29 mouse cellular contexts compared by ENCODE assay signal in genomic region chr6:129174836-129175235, GRCm38 (mm10). TPM values are rescaled to one million over a fixed set of nuclear protein-coding genes. Genes with fewer than 3 reads are reported as not detected.
DNase-seq lines count a peak whose midpoint lies in the region; ATAC-seq and TF ChIP-seq lines count a peak whose summit lies in the region.
"Had no signal": no experiment of that assay in that cellular context is flagged by ENCODE, and none has a peak within 500 bp of the region (broad histone marks: within the 10 kb centered on the region; RNA-seq: fewer than 3 reads in every experiment).

No protein-coding gene starts in this region.

- TF ChIP-seq CTCF in kidney, postnatal 0 days (IDR thresholded peaks at IDR 0.05; ENCODE audit: low read depth) = no peak

- H3K4me3 ChIP-seq in kidney, postnatal 0 days (replicated peaks; ENCODE audit: low read depth, low read length) = no peak overlapping the region
- no peak overlapping the region for H3K4me3 ChIP-seq in lung, embryonic 15.5 days
- H3K4me3 ChIP-seq in stomach, embryonic 15.5 days (replicated peaks) = no peak overlapping the region
- H3K4me3 ChIP-seq: erythroblast, embryonic 14.5 days; hindbrain, embryonic 12.5 days; midbrain, embryonic 10.5 days; midbrain, embryonic 15.5 days had no signal

- H3K4me2 ChIP-seq in kidney, postnatal 0 days (ENCODE audit: low read length) = no peak overlapping the region
- H3K4me2 ChIP-seq in lung, embryonic 15.5 days = no peak overlapping the region
- H3K4me2 ChIP-seq in stomach, embryonic 15.5 days = no peak overlapping the region
- H3K4me2 ChIP-seq: heart, embryonic 11.5 days; hindbrain, embryonic 12.5 days; midbrain, embryonic 15.5 days had no signal

- ATAC-seq in kidney, postnatal 0 days (replicated peaks; ENCODE audit: low FRiP score, low read depth) = no peak
- ATAC-seq in lung, embryonic 15.5 days (ENCODE audit: borderline replicate concordance, extremely low read depth, low FRiP score, low TSS enrichment) = no peak
- ATAC-seq in stomach, embryonic 15.5 days (ENCODE audit: insufficient read depth, low FRiP score, low read depth) = no peak
- ATAC-seq: activated CD4-positive, CD25-positive, alpha-beta regulatory T cell, adult 4 months; forebrain, embryonic 16.5 days; hindbrain, postnatal 0 days; midbrain, embryonic 15.5 days had no signal

- H3K27me3 ChIP-seq in kidney, postnatal 0 days (ENCODE audit: insufficient read depth, low read length) = no peaks in the 10 kb centered on the region
- no peaks in the 10 kb centered on the region for H3K27me3 ChIP-seq in lung, embryonic 15.5 days
- H3K27me3 ChIP-seq in stomach, embryonic 15.5 days (replicated peaks) = no peaks in the 10 kb centered on the region
- H3K27me3 ChIP-seq: hindbrain, embryonic 12.5 days; midbrain, embryonic 15.5 days had no signal

- H3K4me1 ChIP-seq in kidney, postnatal 0 days (replicated peaks; ENCODE audit: insufficient read depth, low read length) = no peaks in the 10 kb centered on the region
- H3K4me1 ChIP-seq in lung, embryonic 15.5 days = no peaks in the 10 kb centered on the region
- no peaks in the 10 kb centered on the region; the same call in 1 of the 2 replicates for H3K4me1 ChIP-seq in stomach, embryonic 15.5 days
- H3K4me1 ChIP-seq: hindbrain, embryonic 12.5 days; midbrain, embryonic 10.5 days; midbrain, embryonic 15.5 days had no signal

- H3K36me3 ChIP-seq in kidney, postnatal 0 days (ENCODE audit: insufficient read depth, low read length) = no peaks in the 10 kb centered on the region
- no peaks in the 10 kb centered on the region for H3K36me3 ChIP-seq in lung, embryonic 15.5 days
- no peaks in the 10 kb centered on the region for H3K36me3 ChIP-seq in stomach, embryonic 15.5 days
- H3K36me3 ChIP-seq: hindbrain, embryonic 12.5 days; midbrain, embryonic 10.5 days; midbrain, embryonic 15.5 days had no signal

- H3K9ac ChIP-seq in kidney, postnatal 0 days (ENCODE audit: low read depth, low read length) = no peak overlapping the region
- no peak overlapping the region for H3K9ac ChIP-seq in lung, embryonic 15.5 days
- H3K9ac ChIP-seq in stomach, embryonic 15.5 days = no peak overlapping the region
- H3K9ac ChIP-seq: hindbrain, embryonic 12.5 days; midbrain, embryonic 15.5 days had no signal

- H3K9me3 ChIP-seq in kidney, postnatal 0 days (replicated peaks; ENCODE audit: low read length) = no peaks in the 10 kb centered on the region
- H3K9me3 ChIP-seq in lung, embryonic 15.5 days = no peaks in the 10 kb centered on the region
- no peaks in the 10 kb centered on the region for H3K9me3 ChIP-seq in stomach, embryonic 15.5 days
- H3K9me3 ChIP-seq: hindbrain, embryonic 12.5 days; midbrain, embryonic 10.5 days; midbrain, embryonic 15.5 days had no signal

- peak; percentile 36 for DNase-seq in kidney, postnatal 0 days (ENCODE audit: low spot score)
- no peak for DNase-seq in kidney, adult 8-10 months
- DNase-seq in lung, postnatal 10 days = no peak
- peak; percentile 4 for DNase-seq in brain, adult 2 months (ENCODE audit: low read depth, low spot score)
- DNase-seq: adrenal gland, adult 2 months; adrenal gland, postnatal 36 days; B cell, adult 2 months; cerebellum, adult 2 months; cerebellum, postnatal 14 days; gastrocnemius, postnatal 14 days; heart, adult 11 months; heart, postnatal 36 days; layer of hippocampus, postnatal 36 days; left cerebral cortex, postnatal 4 days; lung, adult 18-20 months; right cerebral cortex, adult 18-20 months; spleen, adult 18-20 months had no signal

- H3K27ac ChIP-seq in kidney, postnatal 0 days = no peak overlapping the region
- peak overlapping the region; percentile 32; the same call in 1 of the 2 replicates for H3K27ac ChIP-seq in lung, embryonic 15.5 days
- H3K27ac ChIP-seq in stomach, embryonic 15.5 days = peak overlapping the region; percentile 35; the same call in 1 of the 2 replicates
- H3K27ac ChIP-seq: hindbrain, embryonic 12.5 days; hindbrain, postnatal 0 days; midbrain, embryonic 10.5 days; midbrain, embryonic 15.5 days had no signal

RNA-seq across cellular contexts. Expression of gene Clec2d, which starts 5.6 kb away (rescaled TPM):
- 1.0 and 1.4 TPM in 2 replicates for polyA plus RNA-seq in kidney, postnatal 0 days (2015; fragmentation: Nextera tagmentation; extraction: Ambion mirVana)
- 1.2 and 1.5 TPM in 2 replicates for polyA plus RNA-seq in lung, embryonic 15.5 days (2015; fragmentation: Nextera tagmentation; extraction: Ambion mirVana)
- 0.85 and 1.1 TPM in 2 replicates for polyA plus RNA-seq in stomach, embryonic 15.5 days (2015; fragmentation: Nextera tagmentation; extraction: Ambion mirVana)
- polyA plus RNA-seq: erythroblast, embryonic 14.5 days; forebrain, embryonic 11.5 days; heart, embryonic 11.5 days; hindbrain, embryonic 12.5 days; hindbrain, postnatal 0 days; midbrain, embryonic 10.5 days; midbrain, embryonic 15.5 days; neural tube, embryonic 11.5 days had no signal

Comparison
In these comparisons a context has a peak if more than half of its experiments do, and no peak if none do; other contexts are left out.
1. DNase-seq: peak in kidney, postnatal 0 days (single experiment) and brain, adult 2 months (single experiment); none in kidney, adult 8-10 months (0 of 2) and lung, postnatal 10 days (single experiment).